ENCODE assay signal across 9 mouse cellular contexts in genomic region chr6:56616982-56617613, GRCm38 (mm10). TPM values are rescaled to one million over a fixed set of nuclear protein-coding genes. Genes with fewer than 3 reads are reported as not detected.
DNase-seq lines count a peak whose midpoint lies in the region; ATAC-seq and TF ChIP-seq lines count a peak whose summit lies in the region.
"Had no signal": no experiment of that assay in that cellular context is flagged by ENCODE, and none has a peak within 500 bp of the region (broad histone marks: within the 10 kb centered on the region; RNA-seq: fewer than 3 reads in every experiment).

No protein-coding gene starts in this region.

- no peak overlapping the region for H3K9ac ChIP-seq in CH12.LX (ENCODE audit: insufficient read depth, low read depth)
- H3K9ac ChIP-seq in heart, embryonic 12.5 days = no peak overlapping the region
- no peak overlapping the region for H3K9ac ChIP-seq in kidney, embryonic 16.5 days (replicated peaks; ENCODE audit: low read length)
- H3K9ac ChIP-seq: neural tube, embryonic 12.5 days had no signal

- no peaks in the 10 kb centered on the region for H3K9me3 ChIP-seq in CH12.LX (replicated peaks; ENCODE audit: low read length)
- H3K9me3 ChIP-seq in heart, embryonic 12.5 days (replicated peaks) = no peaks in the 10 kb centered on the region
- H3K9me3 ChIP-seq in kidney, embryonic 16.5 days (ENCODE audit: low read length) = no peaks in the 10 kb centered on the region
- H3K9me3 ChIP-seq: neural tube, embryonic 12.5 days had no signal

- no peak for TF ChIP-seq POLR2A in CH12.LX (IDR thresholded peaks at IDR 0.05; ENCODE audit: low read depth, low read length)

- H3K4me3 ChIP-seq in CH12.LX (replicated peaks in 1 of 3; ENCODE audit: low read depth in 2 of 3, low read length in 2 of 3, poor library complexity in 1 of 3) = no peak overlapping the region
- no peak overlapping the region for H3K4me3 ChIP-seq in heart, embryonic 12.5 days
- no peak overlapping the region for H3K4me3 ChIP-seq in kidney, embryonic 16.5 days (ENCODE audit: low read length)
- H3K4me3 ChIP-seq: neural tube, embryonic 12.5 days had no signal

- no peaks in the 10 kb centered on the region for H3K27me3 ChIP-seq in CH12.LX (replicated peaks)
- no peaks in the 10 kb centered on the region for H3K27me3 ChIP-seq in heart, embryonic 12.5 days (replicated peaks)
- no peaks in the 10 kb centered on the region for H3K27me3 ChIP-seq in kidney, embryonic 16.5 days (ENCODE audit: insufficient read depth, low read length)
- H3K27me3 ChIP-seq: neural tube, embryonic 12.5 days had no signal

- dilution Hi-C loops in CH12.LX (cut with MboI; ENCODE audit: extremely low pct_ligation_motif_present, extremely low pct_unique_long_range_greater_than_20kb, low sequenced_read_pairs) = no loop called here

- H3K36me3 ChIP-seq in CH12.LX (replicated peaks in 1 of 2; ENCODE audit: control insufficient read depth in 1 of 2, insufficient read depth in 1 of 2, low read length in 1 of 2) = no peaks in the 10 kb centered on the region
- no peaks in the 10 kb centered on the region for H3K36me3 ChIP-seq in heart, embryonic 12.5 days
- H3K36me3 ChIP-seq in kidney, embryonic 16.5 days (ENCODE audit: insufficient read depth, low read length) = no peaks in the 10 kb centered on the region
- H3K36me3 ChIP-seq: neural tube, embryonic 12.5 days had no signal

- peaks cover 0 to 6% of the 10 kb centered on the region in 2 experiments; a peak in 2 of 4 replicates for H3K4me1 ChIP-seq in CH12.LX (ENCODE audit: control insufficient read depth in 1 of 2, insufficient read depth in 2 of 2)
- peaks cover 10% of the 10 kb centered on the region for H3K4me1 ChIP-seq in heart, embryonic 12.5 days (replicated peaks)
- peaks cover 13% of the 10 kb centered on the region for H3K4me1 ChIP-seq in kidney, embryonic 16.5 days (ENCODE audit: insufficient read depth, low read length)

- ATAC-seq in heart, embryonic 12.5 days (ENCODE audit: insufficient number of reproducible peaks, low FRiP score) = peak; percentile 81
- peak; percentile 95 for ATAC-seq in kidney, embryonic 16.5 days (ENCODE audit: low FRiP score, low TSS enrichment)
- ATAC-seq in megakaryocyte-erythroid progenitor cell, adult 5-6 weeks (replicated peaks; ENCODE audit: low FRiP score, low TSS enrichment, poor library complexity, severe bottlenecking) = no peak

- in situ Hi-C loops in CH12.LX (cut with MboI; ENCODE audit: low pct_ligation_motif_present, low pct_unique_long_range_greater_than_20kb, low sequenced_read_pairs) = loop anchor here (25.0 kb wide), 1 partner anchor 555 kb away; no protein-coding TSS in a partner anchor

- TF ChIP-seq CTCF in CH12.LX (conservative IDR thresholded peaks at IDR 0.05 in 1 of 2, IDR thresholded peaks at IDR 0.05 in 1 of 2; ENCODE audit: low read depth in 2 of 2, low read length in 2 of 2) = no peak

- no peak for TF ChIP-seq RAD21 in CH12.LX (IDR thresholded peaks at IDR 0.05; ENCODE audit: low read depth, low read length)

- no peak for TF ChIP-seq EP300 in CH12.LX (IDR thresholded peaks at IDR 0.05; ENCODE audit: low read length)

- H3K4me2 ChIP-seq in CH12.LX (ENCODE audit: insufficient read depth, low read depth, poor library complexity, severe bottlenecking) = no peak overlapping the region
- H3K4me2 ChIP-seq in heart, embryonic 12.5 days = peak overlapping the region; percentile 22; the same call in 1 of the 2 replicates
- H3K4me2 ChIP-seq in kidney, embryonic 16.5 days (replicated peaks; ENCODE audit: low read depth, low read length) = peak overlapping the region; percentile 14; the same call in 1 of the 2 replicates
- H3K4me2 ChIP-seq: neural tube, embryonic 12.5 days had no signal

- H3K27ac ChIP-seq in CH12.LX (ENCODE audit: insufficient read depth, low read depth) = no peak overlapping the region
- peak overlapping the region; percentile 77 for H3K27ac ChIP-seq in heart, embryonic 12.5 days (ENCODE audit: poor library complexity, severe bottlenecking)
- peak overlapping the region; percentile 66; the same call in 1 of the 2 replicates for H3K27ac ChIP-seq in kidney, embryonic 16.5 days (ENCODE audit: low read length)
- H3K27ac ChIP-seq: neural tube, embryonic 12.5 days had no signal

- peak; percentile 7 for DNase-seq in CH12.LX (ENCODE audit: extremely low read depth)
- peak; percentile 81 for DNase-seq in embryo, embryonic 10 days (ENCODE audit: low spot score)
- DNase-seq in lung, postnatal 4 days = peak; percentile 39 to 75
- DNase-seq in yolk sac, embryonic 10.5 days (ENCODE audit: low spot score) = peak; percentile 25
- DNase-seq in left cerebral cortex, adult 11 months (ENCODE audit: low spot score) = no peak

- no peaks in the 10 kb centered on the region for H3K79me2 ChIP-seq in CH12.LX (replicated peaks; ENCODE audit: control insufficient read depth, extremely low read depth, insufficient read depth, poor library complexity, severe bottlenecking)

- 13% methylated on average over 7 of the region's 7 CpGs for WGBS in heart, embryonic 12.5 days
- 12% methylated on average over 7 of the region's 7 CpGs for WGBS in kidney, embryonic 16.5 days

TF ChIP-seq in CH12.LX, 34 proteins besides CTCF, POLR2A, EP300 and RAD21:
- TF ChIP-seq IRF4 (IDR thresholded peaks at IDR 0.05; ENCODE audit: low read depth, low read length) = no peak
- no peak for TF ChIP-seq PAX5 (IDR thresholded peaks at IDR 0.05; ENCODE audit: low read length)
- TF ChIP-seq USF1 (IDR thresholded peaks at IDR 0.05; ENCODE audit: low read depth, low read length) = no peak
- 0 out of 2 replicates have a peak, but pooled peaks have one; percentile 19 for TF ChIP-seq ETS1 (conservative IDR thresholded peaks at IDR 0.05; ENCODE audit: low read depth, low read length)

RNA-seq across cellular contexts. Expression of gene Pde1c, which starts 48.2 kb away (rescaled TPM):
- total RNA-seq in CH12.LX (2012; rRNA removed) (3.2 and 3.8 TPM in 2 replicates), CH12.LX (2014; rRNA removed) (2.3 and 3.0 TPM in 2 replicates)
- polyA plus RNA-seq in CH12.LX (2012; ENCODE audit: insufficient read length, low read depth) = 2.3 and 2.4 TPM in 2 replicates
- 2.7 and 3.5 TPM in 2 replicates for polyA plus RNA-seq in heart, embryonic 12.5 days (2016; fragmentation: Nextera tagmentation; extraction: Ambion mirVana)
- 0.97 and 1.6 TPM in 2 replicates for polyA plus RNA-seq in kidney, embryonic 16.5 days (2015; fragmentation: Nextera tagmentation; extraction: Ambion mirVana)
- total RNA-seq in megakaryocyte-erythroid progenitor cell, adult 5-6 weeks (2014; fragmentation: Nextera tagmentation) = 0.47 and 0.96 TPM in 2 replicates
- total RNA-seq in megakaryocyte-erythroid progenitor cell, adult 5-6 weeks (2017) = 1.1 TPM in 1 of 2 replicates, not detected in the other
